Mouse (Mus musculus) neural tube, embryonic 10.5 days (tissue): ENCODE measurements around the gene Ints14.
"Not testable (repeated sequence)": the region's sequence is repeated elsewhere in the genome, so short reads cannot be mapped to it uniquely, and the experiment has no call there.

ENCODE experiments used
- DNase-seq: peaks from one replicate; pipeline ENCODE4 v3.0.0-alpha.2; 2017; ENCODE audit warnings: low spot score; ENCODE audit errors: extremely low spot score

Ints14 gene

DNA sequence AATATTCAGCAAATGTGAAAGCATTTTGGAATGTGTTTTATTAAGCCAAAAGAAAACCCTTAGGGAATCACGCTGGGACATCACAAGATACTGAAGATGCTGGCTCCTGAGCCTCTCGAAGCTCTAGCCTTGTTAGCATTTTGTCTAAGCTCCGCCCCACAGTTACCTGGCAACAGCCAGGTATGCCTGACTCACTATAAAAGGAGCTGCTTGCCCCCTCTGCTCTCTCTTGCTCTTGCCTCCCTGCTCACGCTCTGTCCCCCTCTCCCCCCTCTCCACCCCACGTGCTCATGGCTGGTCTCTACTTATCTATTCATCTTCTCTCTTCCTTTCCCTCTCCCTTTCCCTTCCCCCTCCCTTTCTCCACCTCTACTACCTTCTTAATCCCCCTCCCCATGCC lies 8.7 kb upstream of the Ints14 start:
- no peak for DNase-seq

DNA sequence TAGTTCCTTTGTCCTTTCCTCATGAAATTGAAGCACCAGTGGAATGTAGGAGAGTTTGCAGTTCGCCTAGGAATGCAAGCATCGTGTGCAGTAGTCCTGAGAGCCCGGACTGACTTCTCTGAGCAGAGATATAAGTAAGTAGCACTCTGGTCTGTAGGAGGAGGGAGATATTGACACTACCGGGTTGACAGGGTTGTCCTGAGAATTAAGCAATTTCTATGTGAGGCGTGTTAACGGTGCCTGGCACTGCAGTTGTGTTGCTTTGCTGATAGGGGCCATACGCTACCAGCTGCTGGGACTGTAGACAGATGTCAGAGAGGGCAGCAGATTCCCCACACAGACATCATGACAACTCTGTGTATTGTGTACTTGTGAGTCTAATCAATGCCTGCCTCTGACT lies 7.5 kb upstream of the Ints14 start:
- no peak for DNase-seq

GRCm38 (mm10) chr9:64956337-64956736 lies 4.4 kb upstream of the Ints14 start:
- no peak for DNase-seq

GRCm38 (mm10) chr9:64957276-64957675 lies 3.4 kb upstream of the Ints14 start:
- no peak for DNase-seq

GRCm38 (mm10) chr9:64960978-64961320 lies 244 bp downstream of the Ints14 start:
- no peak for DNase-seq

GRCm38 (mm10) chr9:64980548-64980947 lies 19.8 kb downstream of the Ints14 start:
- no peak for DNase-seq

DNA sequence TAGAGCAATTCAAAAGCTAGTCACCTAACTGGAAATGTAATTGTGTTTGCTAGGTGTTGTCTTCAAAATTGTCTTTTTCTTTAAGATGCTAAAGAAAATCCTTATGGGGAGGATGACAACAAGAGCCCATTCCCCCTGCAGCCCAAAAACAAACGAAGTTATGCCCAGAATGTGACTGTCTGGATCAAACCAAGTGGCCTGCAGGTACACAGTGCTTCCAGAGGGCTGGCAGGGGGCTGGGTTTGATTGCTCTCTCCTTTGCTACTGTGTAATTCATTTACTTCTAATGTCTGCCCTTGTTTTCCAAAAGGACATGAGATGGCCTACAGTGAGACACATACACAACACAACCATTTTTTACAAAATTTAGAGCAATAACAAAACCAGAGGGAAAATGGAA lies 21.2 kb downstream of the Ints14 start:
- no peak for DNase-seq

DNA sequence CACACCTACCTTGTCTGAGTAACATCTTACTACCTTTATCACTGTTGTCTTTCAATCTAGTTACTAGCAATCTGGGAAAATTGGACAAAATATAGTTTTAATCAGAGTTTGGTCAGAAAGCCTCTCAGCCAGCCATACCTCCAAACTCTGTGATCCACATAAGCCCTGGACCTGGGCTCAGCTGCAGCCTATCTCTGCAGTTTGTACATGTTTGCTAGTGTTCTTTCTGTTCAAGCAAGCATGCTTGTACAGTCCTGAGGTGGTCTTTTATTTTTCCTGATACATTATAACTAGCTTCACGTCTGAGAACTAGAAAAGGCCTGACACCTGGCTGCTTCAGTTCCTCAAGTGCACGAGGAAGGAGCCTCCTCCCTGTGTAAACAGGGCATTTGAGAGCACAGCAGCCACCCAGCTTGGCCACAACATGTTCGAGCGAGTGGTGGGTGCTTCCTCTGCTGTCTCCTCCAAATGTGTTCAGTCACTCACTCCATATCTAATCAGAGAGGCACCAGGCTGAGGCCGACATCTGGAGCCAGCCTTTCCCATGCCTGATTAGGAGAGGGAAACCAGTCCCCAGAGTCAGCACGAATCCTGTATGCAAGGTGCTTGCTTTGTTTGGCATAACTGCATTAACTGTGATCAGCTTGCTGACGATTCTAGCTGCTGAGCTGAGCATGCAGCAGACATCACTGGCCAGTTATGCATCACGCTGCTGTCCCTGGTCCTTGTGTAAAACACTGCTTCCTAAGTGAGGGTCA lies 24.5 kb downstream of the Ints14 start:
- DNase-seq = no peak

DNA sequence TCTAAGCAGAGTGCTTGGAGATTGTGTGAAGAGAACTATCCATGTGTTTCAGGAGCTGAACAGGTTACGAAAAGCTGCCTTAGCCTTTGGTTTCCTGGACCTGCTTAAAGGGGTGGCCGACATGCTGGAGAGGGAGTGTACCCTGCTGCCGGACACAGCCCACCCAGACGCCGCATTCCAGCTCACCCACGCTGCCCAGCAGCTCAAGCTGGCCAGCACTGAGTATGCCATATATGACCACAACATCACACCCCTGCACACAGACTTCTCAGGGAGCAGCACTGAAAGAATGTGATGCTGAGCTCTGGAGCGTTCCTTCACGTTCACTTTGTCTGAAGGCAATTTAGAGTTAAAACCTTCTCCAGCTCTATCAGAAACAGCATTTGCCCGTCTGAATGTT lies 25.1 kb downstream of the Ints14 start:
- no peak for DNase-seq

- DNase-seq = no peak
These were observed 26.9 kb downstream of the Ints14 start for GRCm38 (mm10) chr9:64987651-64988050.

- no peak for DNase-seq
These were observed 27.7 kb downstream of the Ints14 start for GRCm38 (mm10) chr9:64988443-64988842.

- no peak for DNase-seq
These were observed 29.6 kb downstream of the Ints14 start for GRCm38 (mm10) chr9:64990291-64990690.

- DNase-seq = not testable (repeated sequence)
These were observed 34.8 kb downstream of the Ints14 start for GRCm38 (mm10) chr9:64995464-64995863.

DNA sequence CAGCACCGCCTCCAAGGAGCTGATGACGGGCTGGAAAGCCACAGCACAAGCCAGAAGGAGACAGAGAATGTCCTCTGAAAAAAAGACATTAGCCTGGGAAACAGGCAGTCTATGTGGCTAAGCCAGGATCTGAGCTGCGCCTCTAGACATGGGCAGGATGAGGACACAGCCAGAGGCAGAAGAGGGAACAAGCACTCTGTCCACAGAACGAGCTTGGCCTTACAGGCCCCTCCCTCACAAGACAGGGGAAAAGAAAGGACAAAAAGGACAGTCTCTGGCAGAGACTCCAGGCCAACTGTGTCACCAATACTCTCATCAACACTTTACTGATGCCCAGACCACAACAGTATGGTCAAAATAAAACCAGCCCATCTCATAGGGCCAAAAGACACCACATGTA lies 40.8 kb downstream of the Ints14 start:
- no peak for DNase-seq

- no peak for DNase-seq
These were observed 45.0 kb downstream of the Ints14 start for GRCm38 (mm10) chr9:65005737-65006136.

- DNase-seq = no peak
These were observed 49.9 kb downstream of the Ints14 start for GRCm38 (mm10) chr9:65010632-65011031.

GRCm38 (mm10) chr9:65011304-65011703 lies 50.6 kb downstream of the Ints14 start:
- DNase-seq = peak; percentile 20

GRCm38 (mm10) chr9:65015461-65016222 lies 54.9 kb downstream of the Ints14 start:
- no peak for DNase-seq

GRCm38 (mm10) chr9:65016241-65016977 lies 55.7 kb downstream of the Ints14 start:
- DNase-seq = no peak

GRCm38 (mm10) chr9:65016978-65017827 lies 56.5 kb downstream of the Ints14 start:
- no peak for DNase-seq

DNA sequence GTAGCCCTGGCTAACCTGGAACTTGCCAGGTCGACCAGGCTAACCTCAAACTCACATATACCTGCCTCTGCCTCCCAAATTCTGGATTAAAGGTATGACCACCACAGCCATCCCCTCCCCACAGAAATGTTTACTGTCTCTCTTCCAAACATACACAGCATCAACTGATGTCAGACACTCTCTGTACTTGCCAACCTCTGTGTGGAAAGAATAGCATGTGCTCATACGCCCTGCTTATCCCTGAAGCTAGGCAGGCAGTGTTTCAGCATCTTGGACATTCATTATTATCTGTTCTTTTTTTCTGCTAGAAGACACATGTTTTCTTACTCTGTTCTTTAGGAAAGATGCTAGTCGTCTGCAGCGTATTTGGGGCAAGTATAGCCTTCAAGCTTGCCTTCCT lies 57.2 kb downstream of the Ints14 start:
- no peak for DNase-seq
